9 mouse cellular contexts compared by ENCODE assay signal in the genomic region with DNA sequence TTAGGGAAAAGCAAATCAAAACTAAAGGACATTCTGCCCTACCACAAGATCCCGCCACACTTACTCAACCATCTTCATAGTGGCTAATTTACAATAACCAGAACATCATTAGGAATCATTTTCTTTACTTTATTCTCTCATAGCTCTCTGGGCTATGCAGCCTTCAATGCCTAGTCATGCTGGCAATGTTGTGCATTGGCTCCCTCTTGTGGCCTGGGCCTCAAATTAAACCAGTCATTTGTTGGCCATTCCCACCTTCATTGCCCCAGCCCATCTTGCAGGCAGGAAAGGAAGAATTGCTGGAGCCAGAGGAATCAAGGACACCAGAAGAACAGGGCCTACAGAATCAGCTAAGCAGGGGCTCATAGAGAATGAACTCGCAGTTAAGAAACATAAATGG.
DNase-seq lines count a peak whose midpoint lies in the region; ATAC-seq and TF ChIP-seq lines count a peak whose summit lies in the region.
"Had no signal": no experiment of that assay in that cellular context is flagged by ENCODE, and none has a peak within 500 bp of the region (broad histone marks: within the 10 kb centered on the region; RNA-seq: fewer than 3 reads in every experiment).

No protein-coding gene starts in this region.

- 37% methylated on average over 2 of the region's 2 CpGs for WGBS in intestine, embryonic 14.5 days
- 34% methylated on average over 2 of the region's 2 CpGs for WGBS in intestine, embryonic 16.5 days
- WGBS in bone marrow, adult 2 months, result 35% methylated on average over 2 of the region's 2 CpGs
- 41% methylated on average over 2 of the region's 2 CpGs for WGBS in limb, embryonic 11.5 days
- 57% methylated on average over 2 of the region's 2 CpGs for WGBS in neural tube, embryonic 11.5 days

- DNase-seq in intestine, embryonic 14.5 days (ENCODE audit: low spot score), result peak; percentile 67
- peak; percentile 61 for DNase-seq in ES-E14 (ENCODE audit: low read depth, low spot score)
- DNase-seq in forelimb bud, embryonic 11.5 days (ENCODE audit: low read depth, low spot score), result peak; percentile 43
- peak; percentile 69 for DNase-seq in limb, embryonic 11.5 days (ENCODE audit: low spot score)
- DNase-seq in neural tube, embryonic 11.5 days (ENCODE audit: low spot score), result peak; percentile 65
- no peak for DNase-seq in heart, adult 11 months

- H3K27me3 ChIP-seq in intestine, embryonic 14.5 days (replicated peaks; ENCODE audit: control insufficient read depth, insufficient read depth, low read length), result no peaks in the 10 kb centered on the region
- H3K27me3 ChIP-seq in intestine, embryonic 16.5 days (replicated peaks; ENCODE audit: control insufficient read depth, insufficient read depth, low read length), result no peaks in the 10 kb centered on the region
- H3K27me3 ChIP-seq in limb, embryonic 11.5 days (ENCODE audit: control insufficient read depth, insufficient read depth, low read length), result no peaks in the 10 kb centered on the region
- no peaks in the 10 kb centered on the region for H3K27me3 ChIP-seq in neural tube, embryonic 11.5 days (ENCODE audit: control insufficient read depth, insufficient read depth, low read length)
- H3K27me3 ChIP-seq: limb, embryonic 12.5 days had no signal

- in situ Hi-C loops in ES-E14 (cut with MboI; ENCODE audit: low sequenced_read_pairs in 2 of 2, unreplicated experiment in 2 of 2), result no loop called here

- ATAC-seq in intestine, embryonic 14.5 days (replicated peaks; ENCODE audit: low FRiP score, low TSS enrichment, low read depth), result no peak
- no peak for ATAC-seq in intestine, embryonic 16.5 days
- ATAC-seq in limb, embryonic 11.5 days (ENCODE audit: insufficient number of reproducible peaks, low FRiP score, low TSS enrichment, low read depth), result no peak
- ATAC-seq in neural tube, embryonic 11.5 days (ENCODE audit: insufficient read depth, low FRiP score, low TSS enrichment), result peak; percentile 70; the same call in 1 of the 2 replicates

- TF ChIP-seq CTCF in bone marrow, adult 2 months (IDR thresholded peaks at IDR 0.05; ENCODE audit: control insufficient read depth, insufficient read depth, low read length), result peak; percentile 38; the same call in 1 of the 2 replicates

- no peak overlapping the region for H3K4me2 ChIP-seq in intestine, embryonic 14.5 days (ENCODE audit: low read length)
- H3K4me2 ChIP-seq in intestine, embryonic 16.5 days (ENCODE audit: low read depth, low read length), result no peak overlapping the region
- H3K4me2 ChIP-seq in limb, embryonic 11.5 days (ENCODE audit: low read depth, severe bottlenecking), result no peak overlapping the region
- H3K4me2 ChIP-seq in neural tube, embryonic 11.5 days (ENCODE audit: low read depth), result no peak overlapping the region
- H3K4me2 ChIP-seq: limb, embryonic 12.5 days had no signal

- no peaks in the 10 kb centered on the region for H3K36me3 ChIP-seq in intestine, embryonic 14.5 days (ENCODE audit: control insufficient read depth, insufficient read depth, low read length)
- no peaks in the 10 kb centered on the region for H3K36me3 ChIP-seq in intestine, embryonic 16.5 days (ENCODE audit: control insufficient read depth, insufficient read depth, low read length)
- no peaks in the 10 kb centered on the region for H3K36me3 ChIP-seq in ES-E14 (ENCODE audit: control insufficient read depth, insufficient read depth, low read length, poor library complexity, severe bottlenecking)
- H3K36me3 ChIP-seq in limb, embryonic 11.5 days (ENCODE audit: control insufficient read depth, insufficient read depth, low read length), result no peaks in the 10 kb centered on the region
- no peaks in the 10 kb centered on the region for H3K36me3 ChIP-seq in neural tube, embryonic 11.5 days (ENCODE audit: control insufficient read depth, insufficient read depth, low read length)
- H3K36me3 ChIP-seq: limb, embryonic 12.5 days had no signal

- no peak overlapping the region for H3K4me3 ChIP-seq in intestine, embryonic 14.5 days (ENCODE audit: low read depth, low read length)
- H3K4me3 ChIP-seq in intestine, embryonic 16.5 days (ENCODE audit: low read length), result no peak overlapping the region
- no peak overlapping the region for H3K4me3 ChIP-seq in ES-E14 (ENCODE audit: insufficient read depth in 1 of 2, low read depth in 1 of 2, low read length in 2 of 2, poor library complexity in 1 of 2, severe bottlenecking in 1 of 2)
- no peak overlapping the region for H3K4me3 ChIP-seq in bone marrow, adult 2 months (replicated peaks; ENCODE audit: control insufficient read depth, low read depth, low read length)
- no peak overlapping the region for H3K4me3 ChIP-seq in limb, embryonic 11.5 days (ENCODE audit: low read depth, low read length)
- no peak overlapping the region for H3K4me3 ChIP-seq in neural tube, embryonic 11.5 days (ENCODE audit: low read depth, low read length)
- H3K4me3 ChIP-seq: limb, embryonic 12.5 days had no signal

- H3K27ac ChIP-seq in intestine, embryonic 14.5 days (ENCODE audit: low read depth), result no peak overlapping the region
- H3K27ac ChIP-seq in intestine, embryonic 16.5 days (ENCODE audit: low read length), result no peak overlapping the region
- no peak overlapping the region for H3K27ac ChIP-seq in ES-E14 (ENCODE audit: insufficient read depth, low read depth, low read length, poor library complexity, severe bottlenecking)
- H3K27ac ChIP-seq in bone marrow, adult 2 months (ENCODE audit: control insufficient read depth, insufficient read depth, low read depth, low read length, poor library complexity), result no peak overlapping the region
- no peak overlapping the region for H3K27ac ChIP-seq in limb, embryonic 11.5 days (replicated peaks; ENCODE audit: low read depth, low read length)
- no peak overlapping the region for H3K27ac ChIP-seq in neural tube, embryonic 11.5 days (ENCODE audit: low read depth, low read length)
- H3K27ac ChIP-seq: limb, embryonic 12.5 days had no signal

- no peak for TF ChIP-seq POLR2A in bone marrow, adult 2 months (IDR thresholded peaks at IDR 0.05; ENCODE audit: borderline replicate concordance, control insufficient read depth, low read depth, low read length)

- no peaks in the 10 kb centered on the region for H3K9me3 ChIP-seq in intestine, embryonic 14.5 days (ENCODE audit: control insufficient read depth, low read length)
- no peaks in the 10 kb centered on the region for H3K9me3 ChIP-seq in intestine, embryonic 16.5 days (ENCODE audit: control insufficient read depth, low read length)
- no peaks in the 10 kb centered on the region for H3K9me3 ChIP-seq in ES-E14 (ENCODE audit: control insufficient read depth, insufficient read depth, low read depth, low read length)
- no peaks in the 10 kb centered on the region for H3K9me3 ChIP-seq in limb, embryonic 11.5 days (ENCODE audit: control insufficient read depth, low read length)
- H3K9me3 ChIP-seq in neural tube, embryonic 11.5 days (ENCODE audit: control insufficient read depth, low read length), result no peaks in the 10 kb centered on the region
- H3K9me3 ChIP-seq: limb, embryonic 12.5 days had no signal

- no peak overlapping the region for H3K9ac ChIP-seq in intestine, embryonic 14.5 days (ENCODE audit: low read length)
- H3K9ac ChIP-seq in intestine, embryonic 16.5 days (ENCODE audit: low read depth, low read length), result no peak overlapping the region
- no peak overlapping the region for H3K9ac ChIP-seq in ES-E14 (ENCODE audit: insufficient read depth, low read depth, low read length, poor library complexity, severe bottlenecking)
- H3K9ac ChIP-seq in limb, embryonic 11.5 days (ENCODE audit: low read length), result no peak overlapping the region
- H3K9ac ChIP-seq in neural tube, embryonic 11.5 days (ENCODE audit: low read length), result no peak overlapping the region
- H3K9ac ChIP-seq: limb, embryonic 12.5 days had no signal

- H3K4me1 ChIP-seq in intestine, embryonic 14.5 days (replicated peaks; ENCODE audit: control insufficient read depth, insufficient read depth, low read length), result no peaks in the 10 kb centered on the region
- H3K4me1 ChIP-seq in intestine, embryonic 16.5 days (ENCODE audit: control insufficient read depth, insufficient read depth, low read length), result no peaks in the 10 kb centered on the region
- H3K4me1 ChIP-seq in ES-E14 (ENCODE audit: control insufficient read depth in 2 of 2, insufficient read depth in 2 of 2, low read length in 2 of 2, poor library complexity in 1 of 2), result no peaks in the 10 kb centered on the region
- no peaks in the 10 kb centered on the region for H3K4me1 ChIP-seq in bone marrow, adult 2 months (ENCODE audit: control insufficient read depth, insufficient read depth, low read length)
- H3K4me1 ChIP-seq in limb, embryonic 11.5 days (ENCODE audit: control insufficient read depth, insufficient read depth, low read length), result no peaks in the 10 kb centered on the region
- H3K4me1 ChIP-seq in neural tube, embryonic 11.5 days (ENCODE audit: control insufficient read depth, insufficient read depth, low read length), result no peaks in the 10 kb centered on the region
- H3K4me1 ChIP-seq: limb, embryonic 12.5 days had no signal

TF ChIP-seq in ES-E14, 5 proteins besides CTCF, POLR2A, EP300 and RAD21:
- no peak for TF ChIP-seq CHD2 (IDR thresholded peaks at IDR 0.05; ENCODE audit: low read depth, low read length)
- no peak for TF ChIP-seq ZNF384 (IDR thresholded peaks at IDR 0.05; ENCODE audit: low read depth, low read length)
- TF ChIP-seq HCFC1 (IDR thresholded peaks at IDR 0.05; ENCODE audit: borderline replicate concordance, insufficient read depth, low read length), result no peak
- TF ChIP-seq MAFK (IDR thresholded peaks at IDR 0.05; ENCODE audit: insufficient read depth, low read depth, low read length), result peak; percentile 89
- TF ChIP-seq ZC3H11A (IDR thresholded peaks at IDR 0.05; ENCODE audit: borderline replicate concordance, low read depth, low read length), result 0 out of 2 replicates have a peak, but pooled peaks have one; percentile 17
